Mouse (Mus musculus): ENCODE results near the gene Prune1. TPM values are rescaled to one million over a fixed set of nuclear protein-coding genes. Genes with fewer than 3 reads are reported as not detected.

Gene Prune1
- polyA plus RNA-seq, 1 experiment from 2014 or later: 24.5 TPM

- H3K9ac ChIP-seq: peak overlapping the region; percentile 97
- WGBS: 9% methylated on average over 9 of the region's 9 CpGs
- H3K4me1 ChIP-seq: peaks cover 61% of the 10 kb centered on the region
- H3K4me2 ChIP-seq: peak overlapping the region; percentile 88
- no peak for ATAC-seq (ENCODE audit: extremely low read depth, insufficient number of reproducible peaks, low FRiP score, low TSS enrichment)
- peak overlapping the region; percentile 96 for H3K27ac ChIP-seq (replicated peaks)
- H3K9me3 ChIP-seq: no peaks in the 10 kb centered on the region
- H3K27me3 ChIP-seq (replicated peaks): no peaks in the 10 kb centered on the region
- H3K4me3 ChIP-seq: peak overlapping the region; percentile 79
- peaks cover 16% of the 10 kb centered on the region for H3K36me3 ChIP-seq
These were observed 34.1 kb upstream of the Prune1 start for GRCm38 (mm10) chr3:95315844-95316550.

DNA sequence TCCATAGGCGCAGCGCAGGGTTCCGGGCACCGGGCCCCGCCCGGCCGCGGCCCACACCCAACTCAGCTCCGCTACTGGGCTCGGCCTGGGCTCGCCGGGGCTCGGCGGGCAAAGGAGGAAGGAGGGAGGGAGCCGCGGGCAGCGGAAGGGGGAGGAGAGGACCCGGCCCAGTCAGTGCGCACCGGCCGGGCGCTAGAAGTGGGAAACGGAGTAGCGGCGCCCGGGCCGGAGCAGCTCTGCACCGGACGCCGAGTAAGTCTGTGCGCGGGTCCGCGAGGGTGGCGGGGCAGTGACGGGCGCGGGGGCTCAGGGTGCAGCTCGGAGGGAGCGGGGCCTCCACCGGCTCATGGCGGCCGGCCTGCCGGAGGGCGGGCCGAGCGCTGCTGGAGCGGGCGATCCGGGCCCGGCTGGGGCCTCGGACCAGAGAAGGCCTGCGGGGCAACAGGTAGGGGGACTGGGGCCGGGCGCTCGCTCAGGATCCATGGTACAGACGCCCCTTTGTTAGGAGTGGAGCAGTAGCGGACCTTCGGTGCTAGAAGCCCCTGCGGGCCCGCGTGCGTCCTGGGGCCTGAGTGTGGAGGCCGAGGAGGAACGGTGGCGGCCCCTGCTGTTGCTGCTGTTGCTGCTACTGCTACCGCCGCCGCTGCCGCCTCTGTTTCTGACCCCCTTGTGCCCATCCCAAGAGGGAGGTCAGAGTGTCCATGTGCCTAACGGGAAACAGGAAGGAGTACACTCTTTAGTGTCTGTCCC, 33.4 kb upstream of the Prune1 start:
- H3K27ac ChIP-seq (replicated peaks): peak overlapping the region; percentile 96
- peaks cover 9% of the 10 kb centered on the region for H3K36me3 ChIP-seq
- peak overlapping the region; percentile 88 for H3K4me2 ChIP-seq
- ATAC-seq (ENCODE audit: extremely low read depth, insufficient number of reproducible peaks, low FRiP score, low TSS enrichment): peak; percentile 90
- no peaks in the 10 kb centered on the region for H3K27me3 ChIP-seq (replicated peaks)
- H3K9me3 ChIP-seq: no peaks in the 10 kb centered on the region
- WGBS: under 1% methylated on average over 71 of the region's 71 CpGs
- peak overlapping the region; percentile 97 for H3K9ac ChIP-seq
- peak overlapping the region; percentile 79 for H3K4me3 ChIP-seq
- H3K4me1 ChIP-seq: peaks cover 61% of the 10 kb centered on the region

DNA sequence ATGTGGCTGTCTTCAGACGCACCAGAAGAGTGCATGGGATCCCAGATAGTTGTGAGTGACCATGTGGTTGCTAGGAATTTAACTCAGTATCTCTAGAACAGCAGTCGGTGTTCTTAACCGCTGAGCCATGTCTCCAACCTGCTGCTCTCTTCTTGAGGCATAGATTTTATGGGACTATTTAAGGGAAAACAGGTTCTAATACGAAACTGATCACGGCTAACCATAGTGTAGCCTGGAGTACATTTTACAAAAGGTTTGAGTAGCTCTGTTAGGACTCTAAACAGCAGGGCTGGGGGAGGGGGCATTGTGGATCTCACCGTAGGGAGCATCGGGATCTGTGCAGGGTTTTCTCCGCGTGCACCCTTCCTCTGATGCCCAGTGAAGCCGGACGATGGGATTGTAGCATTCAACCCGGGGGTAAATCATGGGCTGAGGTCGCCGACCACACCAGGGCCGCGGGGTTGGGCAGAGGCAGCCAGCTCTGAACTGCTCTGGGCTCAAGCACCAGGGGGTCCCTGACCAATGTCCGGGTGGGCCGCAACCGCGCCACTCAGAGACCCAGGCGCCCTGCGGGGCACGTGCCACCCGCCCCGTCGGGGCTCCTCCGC, 32.7 kb upstream of the Prune1 start, which contains the start of gene Cers2:
Cers2 (plus strand) TSS at position 306 of the 608 bp plus-strand sequence.
- H3K27me3 ChIP-seq (replicated peaks): no peaks in the 10 kb centered on the region
- H3K27ac ChIP-seq (replicated peaks): peak within 1 kb of the TSS; percentile 96
- WGBS: 4% methylated on average over 27 of the region's 27 CpGs
- H3K4me1 ChIP-seq: peaks cover 54% of the 10 kb centered on the region
- peaks cover 2% of the 10 kb centered on the region for H3K36me3 ChIP-seq
- peak within 1 kb of the TSS; percentile 79 for H3K4me3 ChIP-seq
- peak within 1 kb of the TSS; percentile 97 for H3K9ac ChIP-seq
- no peaks in the 10 kb centered on the region for H3K9me3 ChIP-seq
- ATAC-seq (ENCODE audit: extremely low read depth, insufficient number of reproducible peaks, low FRiP score, low TSS enrichment): no peak
- peak within 1 kb of the TSS; percentile 88 for H3K4me2 ChIP-seq

- WGBS: 63% methylated on average over 6 of the region's 6 CpGs
- peak overlapping the region; percentile 97 for H3K9ac ChIP-seq
- ATAC-seq (ENCODE audit: extremely low read depth, insufficient number of reproducible peaks, low FRiP score, low TSS enrichment): no peak
- H3K27me3 ChIP-seq (replicated peaks): no peaks in the 10 kb centered on the region
- peak overlapping the region; percentile 88 for H3K4me2 ChIP-seq
- no peaks in the 10 kb centered on the region for H3K9me3 ChIP-seq
- 0 out of 2 replicates have a peak overlapping the region, but pooled peaks have one; percentile 96 for H3K27ac ChIP-seq (replicated peaks)
- peaks cover 49% of the 10 kb centered on the region for H3K4me1 ChIP-seq
- peak overlapping the region; percentile 79 for H3K4me3 ChIP-seq
- H3K36me3 ChIP-seq: no peaks in the 10 kb centered on the region; the same call in 1 of the 2 replicates
These were observed 32.2 kb upstream of the Prune1 start for GRCm38 (mm10) chr3:95314075-95314474.

DNA sequence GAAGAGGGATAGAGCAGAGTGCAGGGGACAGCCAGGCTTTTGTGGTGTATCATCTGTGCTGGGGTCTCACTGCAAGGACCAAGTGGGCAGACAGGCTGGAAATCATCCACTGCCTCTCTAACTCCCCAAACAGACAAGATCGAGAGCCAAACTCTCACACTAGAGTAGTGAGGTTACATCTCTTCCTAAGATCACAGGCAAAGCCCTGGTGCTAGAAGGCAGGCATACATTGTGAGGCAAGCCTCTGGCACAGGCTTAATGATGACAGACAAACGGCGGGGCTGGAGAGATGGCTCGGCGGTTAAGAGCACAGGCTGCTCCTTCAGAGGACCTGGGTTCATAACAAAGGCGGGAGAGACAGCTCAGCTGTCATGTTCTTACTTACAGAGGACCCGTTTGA, 31.6 kb upstream of the Prune1 start:
- Histone ChIP-seq H3K4me3 (no peak overlapping the region), H3K4me2 (no peak overlapping the region), H3K9ac (no peak overlapping the region), H3K27me3 (replicated peaks) (no peaks in the 10 kb centered on the region), H3K27ac (replicated peaks) (no peak overlapping the region), H3K4me1 (peaks cover 43% of the 10 kb centered on the region), H3K36me3 (no peaks in the 10 kb centered on the region), H3K9me3 (no peaks in the 10 kb centered on the region)
- no peak for ATAC-seq (ENCODE audit: extremely low read depth, insufficient number of reproducible peaks, low FRiP score, low TSS enrichment)
- 45% methylated on average over 7 of the region's 7 CpGs for WGBS

DNA sequence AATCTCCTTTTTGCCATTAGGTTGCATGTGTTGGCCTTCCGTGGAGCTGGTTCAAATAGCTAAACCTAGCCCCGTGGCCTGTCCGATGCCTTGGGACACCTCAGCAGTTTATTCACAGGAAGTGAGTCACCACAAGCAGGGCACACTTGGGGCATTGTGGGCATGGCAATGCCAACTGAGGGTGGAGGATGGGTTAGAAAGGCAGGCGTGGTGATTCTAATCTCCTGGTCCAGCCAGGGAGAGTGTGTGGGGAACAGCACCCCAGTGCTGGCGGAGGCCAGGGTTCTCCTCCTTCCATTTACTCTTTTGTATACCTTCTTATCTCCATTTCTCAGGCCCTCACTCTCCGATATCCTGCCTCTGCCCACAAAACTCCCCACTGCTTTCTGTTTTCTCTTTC, 30.7 kb upstream of the Prune1 start:
- Histone ChIP-seq H3K9me3 (no peaks in the 10 kb centered on the region), H3K4me1 (peaks cover 34% of the 10 kb centered on the region), H3K4me2 (no peak overlapping the region), H3K27me3 (replicated peaks) (no peaks in the 10 kb centered on the region), H3K27ac (replicated peaks) (0 out of 2 replicates have a peak overlapping the region, but pooled peaks have one; percentile 33), H3K36me3 (no peaks in the 10 kb centered on the region), H3K9ac (no peak overlapping the region), H3K4me3 (no peak overlapping the region)
- no peak for ATAC-seq (ENCODE audit: extremely low read depth, insufficient number of reproducible peaks, low FRiP score, low TSS enrichment)
- WGBS: 57% methylated on average over 6 of the region's 6 CpGs

- Histone ChIP-seq H3K27me3 (replicated peaks) (no peaks in the 10 kb centered on the region), H3K27ac (replicated peaks) (no peak overlapping the region), H3K9me3 (no peaks in the 10 kb centered on the region), H3K36me3 (no peaks in the 10 kb centered on the region), H3K4me3 (no peak overlapping the region), H3K4me2 (no peak overlapping the region), H3K4me1 (peaks cover 31% of the 10 kb centered on the region), H3K9ac (no peak overlapping the region)
- ATAC-seq (ENCODE audit: extremely low read depth, insufficient number of reproducible peaks, low FRiP score, low TSS enrichment): no peak
- WGBS: 63% methylated on average over 9 of the region's 9 CpGs
These were observed 29.3 kb upstream of the Prune1 start for GRCm38 (mm10) chr3:95310968-95311882.

- Histone ChIP-seq H3K4me3 (no peak overlapping the region), H3K4me2 (no peak overlapping the region), H3K9ac (no peak overlapping the region), H3K27me3 (replicated peaks) (no peaks in the 10 kb centered on the region), H3K36me3 (no peaks in the 10 kb centered on the region), H3K27ac (replicated peaks) (no peak overlapping the region), H3K9me3 (no peaks in the 10 kb centered on the region), H3K4me1 (peaks cover 28% of the 10 kb centered on the region)
- no peak for ATAC-seq (ENCODE audit: extremely low read depth, insufficient number of reproducible peaks, low FRiP score, low TSS enrichment)
- WGBS: 58% methylated on average over 3 of the region's 3 CpGs
These were observed 28.6 kb upstream of the Prune1 start for GRCm38 (mm10) chr3:95310496-95310895.

GRCm38 (mm10) chr3:95307100-95307499, 25.2 kb upstream of the Prune1 start, which contains the start of gene Anxa9:
Gene Anxa9 (minus strand): TSS chr3:95307176.
- no peaks in the 10 kb centered on the region for H3K9me3 ChIP-seq
- no peak within 1 kb of the TSS for H3K4me2 ChIP-seq
- WGBS: 47% methylated on average over 7 of the region's 7 CpGs
- H3K27me3 ChIP-seq (replicated peaks): no peaks in the 10 kb centered on the region
- ATAC-seq (ENCODE audit: extremely low read depth, insufficient number of reproducible peaks, low FRiP score, low TSS enrichment): 0 out of 2 replicates have a peak, but pooled peaks have one; percentile 17
- peaks cover 10% of the 10 kb centered on the region for H3K4me1 ChIP-seq
- no peak within 1 kb of the TSS for H3K27ac ChIP-seq (replicated peaks)
- H3K9ac ChIP-seq: no peak within 1 kb of the TSS
- no peak within 1 kb of the TSS for H3K4me3 ChIP-seq
- no peaks in the 10 kb centered on the region for H3K36me3 ChIP-seq

DNA sequence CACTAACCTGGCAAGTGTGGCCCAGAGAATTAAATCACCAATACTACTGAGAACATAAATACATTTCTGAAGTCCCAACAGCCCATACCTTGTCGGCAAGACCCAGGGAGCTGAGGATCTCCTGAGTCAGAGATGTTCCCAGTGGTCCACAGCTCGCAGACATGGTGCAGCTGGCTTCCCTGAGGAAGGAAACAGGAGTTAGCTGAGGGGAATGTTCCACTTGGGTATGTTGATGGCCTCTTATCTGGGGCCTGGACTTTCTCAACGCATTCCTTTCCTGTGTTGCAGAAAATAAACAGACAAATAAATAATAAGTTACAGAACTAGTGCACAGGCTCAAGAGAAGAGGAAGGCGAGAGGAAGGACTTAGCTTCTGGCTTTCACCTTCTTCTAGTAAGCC, 24.4 kb upstream of the Prune1 start:
- H3K4me1 ChIP-seq: peaks cover 10% of the 10 kb centered on the region
- H3K36me3 ChIP-seq: no peaks in the 10 kb centered on the region
- no peak overlapping the region for H3K27ac ChIP-seq (replicated peaks)
- H3K27me3 ChIP-seq (replicated peaks): no peaks in the 10 kb centered on the region
- 38% methylated on average over 4 of the region's 4 CpGs for WGBS
- ATAC-seq (ENCODE audit: extremely low read depth, insufficient number of reproducible peaks, low FRiP score, low TSS enrichment): no peak
- H3K4me2 ChIP-seq: no peak overlapping the region
- no peak overlapping the region for H3K9ac ChIP-seq
- no peaks in the 10 kb centered on the region for H3K9me3 ChIP-seq
- H3K4me3 ChIP-seq: no peak overlapping the region
